Mouse (Mus musculus) CH12.LX (cell line): ENCODE measurements at regions not wholly inside any gene's neighbourhood (a gene's known extent, or its start where the extent isn't known, plus 50 kb on each side); places are given as distances from the start of the nearest gene placed in this dataset.

ENCODE experiments used
- DNase-seq: peaks from one replicate; pipeline ENCODE4 v3.0.0-alpha.2; 2013; ENCODE audit errors: extremely low read depth
- H3K27ac ChIP-seq: 2 replicates; pipeline ENCODE4 v1.5.1; 2012; ENCODE audit warnings: low read depth, mild to moderate bottlenecking, control low read depth, moderate library complexity; ENCODE audit not compliant: insufficient read depth
- H3K27me3 ChIP-seq: replicated peaks from 2 replicates; pipeline ENCODE3; 2012; ENCODE audit warnings: inconsistent platforms
- H3K36me3 ChIP-seq, 2 experiments: replicated peaks in 1 of 2; 2 replicates each; pipeline versions ENCODE3 to v1.6.1; 2012; ENCODE audit warnings: inconsistent platforms in 1 of 2, low read length in 1 of 2, mild to moderate bottlenecking in 1 of 2, mixed read lengths in 1 of 2, moderate library complexity in 1 of 2; ENCODE audit not compliant: control insufficient read depth in 1 of 2, insufficient read depth in 1 of 2
- H3K4me1 ChIP-seq, 2 experiments: 2 replicates each; pipeline ENCODE4 v1.6.1; 2012; ENCODE audit warnings: inconsistent platforms in 1 of 2, moderate library complexity in 1 of 2; ENCODE audit not compliant: insufficient read depth in 2 of 2, control insufficient read depth in 1 of 2
- H3K4me2 ChIP-seq: 2 replicates; pipeline ENCODE4 v1.6.1; 2012; ENCODE audit warnings: low read depth, mild to moderate bottlenecking, control low read depth; ENCODE audit not compliant: poor library complexity, insufficient read depth, severe bottlenecking
- H3K4me3 ChIP-seq, 3 experiments: fragments of 150-350 bp in 1 of 3; sonication (generic) in 1 of 3; replicated peaks in 1 of 3; 2 replicates each; pipeline versions ENCODE3 to v1.5.1; 2011 to 2012; ENCODE audit warnings: low read depth in 2 of 3, low read length in 2 of 3, mild to moderate bottlenecking in 2 of 3, moderate library complexity in 2 of 3, control low read depth in 1 of 3, improper control_type of control experiment in 1 of 3, inconsistent platforms in 1 of 3, mixed read lengths in 1 of 3; ENCODE audit not compliant: poor library complexity in 1 of 3
- H3K79me2 ChIP-seq: replicated peaks from 2 replicates; pipeline ENCODE4 v1.6.1; 2012; ENCODE audit warnings: mild to moderate bottlenecking, moderate library complexity; ENCODE audit not compliant: control insufficient read depth, poor library complexity, insufficient read depth, severe bottlenecking; ENCODE audit errors: extremely low read depth
- H3K9ac ChIP-seq: 2 replicates; pipeline ENCODE4 v1.6.1; 2012; ENCODE audit warnings: low read depth, mild to moderate bottlenecking, control low read depth, moderate library complexity; ENCODE audit not compliant: insufficient read depth
- H3K9me3 ChIP-seq: replicated peaks from 2 replicates; pipeline ENCODE3; 2012; ENCODE audit warnings: low read length, inconsistent platforms, mixed read lengths
- CHD2 ChIP-seq: IDR thresholded peaks from 2 replicates; pipeline ENCODE4 v1.6.1; 2011; ENCODE audit warnings: low read length, improper control_type of control experiment
- E2F4 ChIP-seq: IDR thresholded peaks from 2 replicates; pipeline ENCODE4 v1.6.1; 2011; ENCODE audit warnings: low read depth, low read length, improper control_type of control experiment; ENCODE audit not compliant: insufficient replicate concordance
- EP300 ChIP-seq: IDR thresholded peaks from 2 replicates; pipeline ENCODE4 v1.6.1; 2011; ENCODE audit warnings: low read length, improper control_type of control experiment
- ETS1 ChIP-seq: conservative IDR thresholded peaks from 2 replicates; pipeline ENCODE4 v1.6.1; 2012; ENCODE audit warnings: low read depth, mild to moderate bottlenecking, inconsistent platforms, low read length, improper control_type of control experiment, moderate library complexity
- GABPA ChIP-seq: IDR thresholded peaks from 2 replicates; pipeline ENCODE4 v1.6.1; 2012; ENCODE audit warnings: low read depth, low read length, improper control_type of control experiment, inconsistent platforms; ENCODE audit not compliant: insufficient replicate concordance
- IRF4 ChIP-seq: IDR thresholded peaks from 2 replicates; pipeline ENCODE4 v1.6.1; 2014; ENCODE audit warnings: low read depth, mild to moderate bottlenecking, inconsistent platforms, low read length, improper control_type of control experiment
- JUN ChIP-seq: IDR thresholded peaks from 2 replicates; pipeline ENCODE4 v1.6.1; 2011; ENCODE audit warnings: low read depth, mild to moderate bottlenecking, low read length, improper control_type of control experiment, moderate library complexity; ENCODE audit not compliant: insufficient read depth
- JUND ChIP-seq: conservative IDR thresholded peaks from 2 replicates; pipeline ENCODE4 v1.6.1; 2011; ENCODE audit warnings: low read depth, low read length, improper control_type of control experiment
- MAFK ChIP-seq: IDR thresholded peaks from 2 replicates; pipeline ENCODE4 v1.6.1; 2011; ENCODE audit warnings: low read length, improper control_type of control experiment; ENCODE audit not compliant: insufficient replicate concordance
- MAZ ChIP-seq: IDR thresholded peaks from 2 replicates; pipeline ENCODE4 v1.6.1; 2012; ENCODE audit warnings: low read depth, mild to moderate bottlenecking, inconsistent platforms, low read length, improper control_type of control experiment, moderate library complexity
- MXI1 ChIP-seq: IDR thresholded peaks from 2 replicates; pipeline ENCODE4 v1.6.1; 2011; ENCODE audit warnings: mild to moderate bottlenecking, low read depth, low read length, improper control_type of control experiment
- NELFE ChIP-seq: IDR thresholded peaks from 2 replicates; pipeline ENCODE4 v1.6.1; 2011; ENCODE audit warnings: low read depth, low read length, improper control_type of control experiment
- NRF1 ChIP-seq: IDR thresholded peaks from 2 replicates; pipeline ENCODE4 v1.6.1; 2014; ENCODE audit warnings: low read depth, mild to moderate bottlenecking, inconsistent platforms, low read length, improper control_type of control experiment, moderate library complexity
- RCOR1 ChIP-seq: conservative IDR thresholded peaks from 2 replicates; pipeline ENCODE4 v1.6.1; 2012; ENCODE audit warnings: low read depth, mild to moderate bottlenecking, inconsistent platforms, low read length, improper control_type of control experiment
- SIN3A ChIP-seq: IDR thresholded peaks from 2 replicates; pipeline ENCODE4 v1.6.1; 2012; ENCODE audit warnings: low read length, improper control_type of control experiment, inconsistent platforms
- SMC3 ChIP-seq: IDR thresholded peaks from 2 replicates; pipeline ENCODE4 v1.6.1; 2011; ENCODE audit warnings: low read depth, low read length, improper control_type of control experiment
- TCF12 ChIP-seq: IDR thresholded peaks from 2 replicates; pipeline ENCODE4 v1.6.1; 2014; ENCODE audit warnings: low read depth, mild to moderate bottlenecking, inconsistent platforms, low read length, improper control_type of control experiment
- UBTF ChIP-seq: IDR thresholded peaks from 2 replicates; pipeline ENCODE4 v1.6.1; 2012; ENCODE audit warnings: low read depth, mild to moderate bottlenecking, inconsistent platforms, low read length, improper control_type of control experiment, moderate library complexity
- USF1 ChIP-seq: IDR thresholded peaks from 2 replicates; pipeline ENCODE4 v1.6.1; 2014; ENCODE audit warnings: low read depth, mild to moderate bottlenecking, inconsistent platforms, low read length, improper control_type of control experiment
- USF2 ChIP-seq: conservative IDR thresholded peaks from 2 replicates; pipeline ENCODE4 v1.6.1; 2011; ENCODE audit warnings: low read depth, low read length, improper control_type of control experiment
- ZKSCAN1 ChIP-seq: IDR thresholded peaks from 2 replicates; pipeline ENCODE4 v1.6.1; 2012; ENCODE audit warnings: low read depth, inconsistent platforms, low read length, improper control_type of control experiment, borderline replicate concordance
- ZMIZ1 ChIP-seq: IDR thresholded peaks from 2 replicates; pipeline ENCODE4 v1.6.1; 2012; ENCODE audit warnings: low read depth, mild to moderate bottlenecking, inconsistent platforms, low read length, improper control_type of control experiment
- ZNF384 ChIP-seq: IDR thresholded peaks from 2 replicates; pipeline ENCODE4 v1.6.1; 2012; ENCODE audit warnings: low read depth, low read length, improper control_type of control experiment, inconsistent platforms
- dilution Hi-C: fragments of 300-500 bp; cut with MboI; formaldehyde crosslinking; loops from 2 replicates; pipeline ENCODE4 v1.14.3; 2020; ENCODE audit warnings: low sequenced_read_pairs; ENCODE audit not compliant: extremely low pct_unique_long_range_greater_than_20kb, extremely low pct_ligation_motif_present
- in situ Hi-C: fragments of 300-500 bp; cut with MboI; formaldehyde crosslinking; loops from 3 replicates; pipeline ENCODE4 v1.14.3; 2019; ENCODE audit warnings: low sequenced_read_pairs, low pct_ligation_motif_present, low pct_unique_long_range_greater_than_20kb, mixed read lengths

DNA sequence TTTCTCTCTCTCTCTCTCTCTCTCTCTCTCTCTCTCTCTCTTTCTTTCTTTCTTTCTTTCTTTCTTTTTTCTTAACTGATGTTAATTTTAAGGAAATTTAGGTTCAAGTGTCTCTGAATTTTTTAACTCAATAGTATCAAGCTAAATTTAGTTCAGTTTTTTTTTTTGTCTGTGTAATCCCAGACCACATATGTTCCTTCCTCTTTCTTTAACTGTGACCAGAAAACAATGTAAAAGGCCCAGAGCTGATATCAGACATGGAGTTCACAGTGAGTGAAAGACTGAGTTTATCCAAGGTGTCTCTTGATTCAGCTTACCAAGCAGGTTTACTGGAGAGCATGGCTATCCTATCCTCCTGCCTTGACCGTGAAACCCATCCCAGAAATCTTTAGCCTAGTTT lies 258.9 kb upstream of the Veph1 start:
- H3K9me3 ChIP-seq, result peaks cover 3% of the 10 kb centered on the region
- no peak for TF ChIP-seq ZMIZ1
- TF ChIP-seq JUN, result no peak
- TF ChIP-seq, all 38 proteins: peak for 0
- no peak overlapping the region for H3K9ac ChIP-seq
- H3K79me2 ChIP-seq, result no peaks in the 10 kb centered on the region
- dilution Hi-C loops, result no loop called here
- H3K4me1 ChIP-seq, result peaks cover 0 to 27% of the 10 kb centered on the region in 2 experiments; a peak in 3 of 4 replicates
- in situ Hi-C loops, result no loop called here
- no peak overlapping the region for H3K4me2 ChIP-seq
- no peak overlapping the region for H3K27ac ChIP-seq
- H3K27me3 ChIP-seq, result no peaks in the 10 kb centered on the region
- H3K4me3 ChIP-seq, result no peak overlapping the region
- no peaks in the 10 kb centered on the region for H3K36me3 ChIP-seq
- no peak for DNase-seq

- Histone ChIP-seq H3K27ac (no peak overlapping the region), H3K79me2 (no peaks in the 10 kb centered on the region), H3K4me1 (peaks cover 0 to 6% of the 10 kb centered on the region in 2 experiments; a peak in 2 of 4 replicates), H3K9ac (no peak overlapping the region), H3K27me3 (no peaks in the 10 kb centered on the region), H3K4me2 (no peak overlapping the region), H3K4me3 (no peak overlapping the region), H3K9me3 (no peaks in the 10 kb centered on the region), H3K36me3 (no peaks in the 10 kb centered on the region)
- in situ Hi-C loops (no loop called here), dilution Hi-C loops (no loop called here)
- TF ChIP-seq JUND (no peak), MAZ (no peak), USF2 (no peak), GABPA (no peak), USF1 (no peak), SIN3A (no peak), IRF4 (no peak), NRF1 (no peak), E2F4 (no peak), MAFK (no peak), CHD2 (no peak), RCOR1 (no peak), ZMIZ1 (no peak), EP300 (no peak)
- no peak for DNase-seq
Observed at GRCm38 (mm10) chr3:66550920-66551319, 254.3 kb upstream of the Veph1 start.

- Histone ChIP-seq H3K27me3 (no peaks in the 10 kb centered on the region), H3K4me3 (no peak overlapping the region), H3K36me3 (no peaks in the 10 kb centered on the region), H3K9ac (no peak overlapping the region), H3K4me1 (peaks cover 0 to 2% of the 10 kb centered on the region in 2 experiments; a peak in 1 of 4 replicates), H3K79me2 (no peaks in the 10 kb centered on the region), H3K27ac (no peak overlapping the region), H3K4me2 (no peak overlapping the region), H3K9me3 (peaks cover 3% of the 10 kb centered on the region)
- in situ Hi-C loops (no loop called here), dilution Hi-C loops (no loop called here)
- no peak for DNase-seq
- TF ChIP-seq MXI1 (no peak), USF2 (no peak), IRF4 (no peak), ZKSCAN1 (no peak), TCF12 (no peak), SMC3 (no peak), JUND (no peak), UBTF (no peak), NELFE (no peak), ZNF384 (no peak), ETS1 (no peak), SIN3A (no peak)
Observed at GRCm38 (mm10) chr3:66546576-66546975, 249.9 kb upstream of the Veph1 start.
